In the genomic region with DNA sequence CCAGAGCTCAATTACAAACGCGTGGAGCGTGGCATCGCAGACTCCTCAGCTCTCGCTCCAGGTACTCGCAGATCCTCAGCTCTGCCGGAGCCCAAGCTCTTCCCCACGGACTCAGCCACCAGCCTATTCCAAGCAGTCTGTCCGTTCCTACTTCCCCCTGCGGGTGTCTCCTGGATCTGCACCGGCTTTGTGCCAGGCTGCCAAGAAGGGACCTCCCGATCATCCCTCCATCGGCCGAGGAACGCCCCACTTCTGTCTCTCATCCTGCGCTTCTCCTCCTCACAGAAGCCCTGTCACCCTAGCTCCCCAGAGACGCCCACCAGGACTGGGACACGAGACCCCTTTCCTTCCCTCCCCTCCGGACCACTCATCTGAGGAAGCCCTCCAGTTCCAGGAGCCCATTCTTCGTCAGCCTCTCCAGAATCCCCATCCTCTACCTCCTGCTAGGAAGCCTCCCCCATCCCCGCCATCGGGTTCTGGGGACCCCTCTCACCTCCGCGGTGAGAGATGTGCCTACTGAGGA, we compare ENCODE assay signal across 8 mouse cellular contexts. TPM values are rescaled to one million over a fixed set of nuclear protein-coding genes. Genes with fewer than 3 reads are reported as not detected.
DNase-seq lines count a peak whose midpoint lies in the region; ATAC-seq and TF ChIP-seq lines count a peak whose summit lies in the region.

No protein-coding gene starts in this region.

- H3K4me2 ChIP-seq in forebrain, embryonic 11.5 days (ENCODE audit: low read depth, low read length, severe bottlenecking): peak overlapping the region; percentile 91
- H3K4me2 ChIP-seq in heart, embryonic 16.5 days (ENCODE audit: low read depth, low read length): peak overlapping the region; percentile 99
- peak overlapping the region; percentile 98 for H3K4me2 ChIP-seq in liver, embryonic 14.5 days (ENCODE audit: low read depth)
- H3K4me2 ChIP-seq in stomach, embryonic 15.5 days: peak overlapping the region; percentile 97

- peak; percentile 16; the same call in 1 of the 2 replicates for TF ChIP-seq CTCF in E14TG2a.4 (conservative IDR thresholded peaks at IDR 0.05; ENCODE audit: low read length)
- TF ChIP-seq CTCF in liver, embryonic 14.5 days (IDR thresholded peaks at IDR 0.05; ENCODE audit: low read depth): peak; percentile 79

- H3K27ac ChIP-seq in forebrain, embryonic 11.5 days (ENCODE audit: low read depth, low read length): peak overlapping the region; percentile 94
- H3K27ac ChIP-seq in heart, embryonic 16.5 days (ENCODE audit: low read length): peak overlapping the region; percentile 87
- no peak overlapping the region for H3K27ac ChIP-seq in liver, embryonic 14.5 days
- peak overlapping the region; percentile 61 for H3K27ac ChIP-seq in stomach, embryonic 15.5 days

- H3K4me3 ChIP-seq in E14TG2a.4 (replicated peaks; ENCODE audit: low read length): peak overlapping the region; percentile 81
- peak overlapping the region; percentile 71 for H3K4me3 ChIP-seq in forebrain, embryonic 11.5 days (ENCODE audit: low read depth, low read length)
- H3K4me3 ChIP-seq in heart, embryonic 16.5 days (ENCODE audit: low read length): peak overlapping the region; percentile 84
- peak overlapping the region; percentile 72 to 79 for H3K4me3 ChIP-seq in liver, embryonic 14.5 days (ENCODE audit: insufficient read depth in 1 of 2, low read depth in 2 of 2, low read length in 2 of 2)
- peak overlapping the region; percentile 59 for H3K4me3 ChIP-seq in stomach, embryonic 15.5 days (replicated peaks)

- peak overlapping the region; percentile 84 for H3K9ac ChIP-seq in forebrain, embryonic 11.5 days (ENCODE audit: low read length)
- H3K9ac ChIP-seq in heart, embryonic 16.5 days (ENCODE audit: low read length): peak overlapping the region; percentile 93
- H3K9ac ChIP-seq in liver, embryonic 14.5 days (replicated peaks): peak overlapping the region; percentile 71
- peak overlapping the region; percentile 56 for H3K9ac ChIP-seq in stomach, embryonic 15.5 days

- DNase-seq in c-Kit-positive CD71-negative TER-119-negative erythroid progenitor cells, embryonic 14.5 days (ENCODE audit: low read depth): peak; percentile 20
- peak; percentile 86 for DNase-seq in forebrain, embryonic 11.5 days (ENCODE audit: low spot score)
- peak; percentile 65 to 76 for DNase-seq in kidney, postnatal 36 days
- peak; percentile 41 to 66 (median 53) for DNase-seq in liver, embryonic 14.5 days (ENCODE audit: low read depth in 3 of 3, low spot score in 3 of 3)
- DNase-seq in neural tube, embryonic 10.5 days (ENCODE audit: extremely low spot score, low spot score): peak; percentile 70

- WGBS in forebrain, embryonic 11.5 days: under 1% methylated on average over 24 of the region's 24 CpGs
- under 1% methylated on average over 24 of the region's 24 CpGs for WGBS in heart, embryonic 16.5 days
- WGBS in liver, embryonic 14.5 days (ENCODE audit: insufficient replicate concordance): 1% methylated on average over 24 of the region's 24 CpGs
- WGBS in stomach, embryonic 15.5 days: under 1% methylated on average over 24 of the region's 24 CpGs

- H3K36me3 ChIP-seq in E14TG2a.4 (ENCODE audit: insufficient read depth, low read length): peaks cover 18% of the 10 kb centered on the region
- no peaks in the 10 kb centered on the region for H3K36me3 ChIP-seq in forebrain, embryonic 11.5 days (ENCODE audit: control insufficient read depth, insufficient read depth, low read length)
- peaks cover 11% of the 10 kb centered on the region for H3K36me3 ChIP-seq in heart, embryonic 16.5 days (ENCODE audit: control insufficient read depth, insufficient read depth)
- no peaks in the 10 kb centered on the region; the same call in 1 of the 2 replicates for H3K36me3 ChIP-seq in liver, embryonic 14.5 days (replicated peaks; ENCODE audit: control insufficient read depth, insufficient read depth, low read depth)
- H3K36me3 ChIP-seq in stomach, embryonic 15.5 days: peaks cover 12% of the 10 kb centered on the region; the same call in 1 of the 2 replicates

- ATAC-seq in forebrain, embryonic 11.5 days (replicated peaks; ENCODE audit: low FRiP score): peak; percentile 77
- ATAC-seq in heart, embryonic 16.5 days (replicated peaks; ENCODE audit: extremely low read depth, insufficient read depth, low FRiP score): peak; percentile 64
- peak; percentile 58 for ATAC-seq in liver, embryonic 14.5 days (ENCODE audit: insufficient read depth)
- peak; percentile 73 for ATAC-seq in stomach, embryonic 15.5 days (ENCODE audit: insufficient read depth, low FRiP score, low read depth)

- peaks cover 15% of the 10 kb centered on the region for H3K4me1 ChIP-seq in E14TG2a.4 (replicated peaks; ENCODE audit: low read depth, low read length)
- H3K4me1 ChIP-seq in forebrain, embryonic 11.5 days (replicated peaks; ENCODE audit: control insufficient read depth, insufficient read depth, low read length): 0 out of 2 replicates have a peak, but pooled peaks cover 2% of the 10 kb centered on the region
- H3K4me1 ChIP-seq in heart, embryonic 16.5 days (ENCODE audit: control insufficient read depth, insufficient read depth, low read length): peaks cover 5% of the 10 kb centered on the region
- H3K4me1 ChIP-seq in liver, embryonic 14.5 days (replicated peaks; ENCODE audit: control insufficient read depth in 2 of 2, insufficient read depth in 2 of 2, low read length in 1 of 2): peaks cover 3 to 6% of the 10 kb centered on the region in 2 experiments; a peak in 3 of 4 replicates
- peaks cover 8% of the 10 kb centered on the region for H3K4me1 ChIP-seq in stomach, embryonic 15.5 days

- peaks cover 38% of the 10 kb centered on the region for H3K27me3 ChIP-seq in E14TG2a.4 (ENCODE audit: insufficient read depth, low read length)
- no peaks in the 10 kb centered on the region for H3K27me3 ChIP-seq in forebrain, embryonic 11.5 days (ENCODE audit: control insufficient read depth, insufficient read depth, low read length)
- no peaks in the 10 kb centered on the region for H3K27me3 ChIP-seq in heart, embryonic 16.5 days (ENCODE audit: control insufficient read depth, insufficient read depth, low read length)
- no peaks in the 10 kb centered on the region for H3K27me3 ChIP-seq in liver, embryonic 14.5 days (ENCODE audit: control insufficient read depth, insufficient read depth, low read length)
- no peaks in the 10 kb centered on the region for H3K27me3 ChIP-seq in stomach, embryonic 15.5 days (replicated peaks)

- no peak for TF ChIP-seq EP300 in liver, embryonic 14.5 days (IDR thresholded peaks at IDR 0.05; ENCODE audit: low read depth)

- no peaks in the 10 kb centered on the region for H3K9me3 ChIP-seq in E14TG2a.4 (ENCODE audit: low read length)
- no peaks in the 10 kb centered on the region for H3K9me3 ChIP-seq in forebrain, embryonic 11.5 days (ENCODE audit: control insufficient read depth, low read length)
- no peaks in the 10 kb centered on the region for H3K9me3 ChIP-seq in heart, embryonic 16.5 days (replicated peaks; ENCODE audit: control insufficient read depth, low read length)
- no peaks in the 10 kb centered on the region for H3K9me3 ChIP-seq in liver, embryonic 14.5 days (ENCODE audit: control insufficient read depth, low read length)
- no peaks in the 10 kb centered on the region for H3K9me3 ChIP-seq in stomach, embryonic 15.5 days

RNA-seq across cellular contexts. Expression of gene Gdpd1, which starts 0.5 kb away (rescaled TPM):
- 74.6 and 77.7 TPM in 2 replicates for polyA plus RNA-seq in forebrain, embryonic 11.5 days (2014; fragmentation: Nextera tagmentation; extraction: Ambion mirVana)
- 27.5 and 32.1 TPM in 2 replicates for polyA plus RNA-seq in heart, embryonic 16.5 days (2015; fragmentation: Nextera tagmentation; extraction: Ambion mirVana)
- polyA plus RNA-seq in liver, embryonic 14.5 days (2012; rRNA removed): 1.3 and 1.5 TPM in 2 replicates
- polyA plus RNA-seq in liver, embryonic 14.5 days (2014; fragmentation: Nextera tagmentation; extraction: Ambion mirVana): 5.0 and 6.0 TPM in 2 replicates
- 24.5 and 26.7 TPM in 2 replicates for polyA plus RNA-seq in stomach, embryonic 15.5 days (2015; fragmentation: Nextera tagmentation; extraction: Ambion mirVana)

RNA-seq across cellular contexts. Expression of gene Smg8, which starts 13.2 kb away (rescaled TPM):
- polyA plus RNA-seq in forebrain, embryonic 11.5 days (2014; fragmentation: Nextera tagmentation; extraction: Ambion mirVana): 28.3 and 28.9 TPM in 2 replicates
- 12.7 and 13.9 TPM in 2 replicates for polyA plus RNA-seq in heart, embryonic 16.5 days (2015; fragmentation: Nextera tagmentation; extraction: Ambion mirVana)
- 5.7 and 6.2 TPM in 2 replicates for polyA plus RNA-seq in liver, embryonic 14.5 days (2012; rRNA removed)
- polyA plus RNA-seq in liver, embryonic 14.5 days (2014; fragmentation: Nextera tagmentation; extraction: Ambion mirVana): 7.3 and 8.7 TPM in 2 replicates
- 17.2 TPM in 2 replicates for polyA plus RNA-seq in stomach, embryonic 15.5 days (2015; fragmentation: Nextera tagmentation; extraction: Ambion mirVana)

RNA-seq across cellular contexts. Expression of gene Prr11, which starts 35.1 kb away (rescaled TPM):
- 23.1 and 23.8 TPM in 2 replicates for polyA plus RNA-seq in forebrain, embryonic 11.5 days (2014; fragmentation: Nextera tagmentation; extraction: Ambion mirVana)
- 5.5 and 6.2 TPM in 2 replicates for polyA plus RNA-seq in heart, embryonic 16.5 days (2015; fragmentation: Nextera tagmentation; extraction: Ambion mirVana)
- 6.8 and 9.7 TPM in 2 replicates for polyA plus RNA-seq in liver, embryonic 14.5 days (2012; rRNA removed)
- 7.4 and 8.4 TPM in 2 replicates for polyA plus RNA-seq in liver, embryonic 14.5 days (2014; fragmentation: Nextera tagmentation; extraction: Ambion mirVana)
- polyA plus RNA-seq in stomach, embryonic 15.5 days (2015; fragmentation: Nextera tagmentation; extraction: Ambion mirVana): 6.6 and 8.1 TPM in 2 replicates

RNA-seq across cellular contexts. Expression of gene Ska2, which starts 35.6 kb away (rescaled TPM):
- 122 and 142 TPM in 2 replicates for polyA plus RNA-seq in forebrain, embryonic 11.5 days (2014; fragmentation: Nextera tagmentation; extraction: Ambion mirVana)
- polyA plus RNA-seq in heart, embryonic 16.5 days (2015; fragmentation: Nextera tagmentation; extraction: Ambion mirVana): 48.0 and 55.9 TPM in 2 replicates
- polyA plus RNA-seq in liver, embryonic 14.5 days (2012; rRNA removed): 12.9 and 18.5 TPM in 2 replicates
- 23.8 and 24.2 TPM in 2 replicates for polyA plus RNA-seq in liver, embryonic 14.5 days (2014; fragmentation: Nextera tagmentation; extraction: Ambion mirVana)
- polyA plus RNA-seq in stomach, embryonic 15.5 days (2015; fragmentation: Nextera tagmentation; extraction: Ambion mirVana): 47.7 and 49.4 TPM in 2 replicates

RNA-seq across cellular contexts. Expression of gene Trim37, which starts 53.5 kb away (rescaled TPM):
- 97.3 and 106 TPM in 2 replicates for polyA plus RNA-seq in forebrain, embryonic 11.5 days (2014; fragmentation: Nextera tagmentation; extraction: Ambion mirVana)
- polyA plus RNA-seq in heart, embryonic 16.5 days (2015; fragmentation: Nextera tagmentation; extraction: Ambion mirVana): 17.8 and 21.3 TPM in 2 replicates
- polyA plus RNA-seq in liver, embryonic 14.5 days (2012; rRNA removed): 5.9 and 7.9 TPM in 2 replicates
- 21.1 and 22.9 TPM in 2 replicates for polyA plus RNA-seq in liver, embryonic 14.5 days (2014; fragmentation: Nextera tagmentation; extraction: Ambion mirVana)
- polyA plus RNA-seq in stomach, embryonic 15.5 days (2015; fragmentation: Nextera tagmentation; extraction: Ambion mirVana): 29.3 and 30.6 TPM in 2 replicates

Comparison
In these comparisons a context has a peak if more than half of its experiments do, and no peak if none do; other contexts are left out.
1. DNase-seq: peak in every context shown above with its lines; median percentile 86 in forebrain, embryonic 11.5 days; 70 in kidney, postnatal 36 days; 70 in neural tube, embryonic 10.5 days; 53 in liver, embryonic 14.5 days; 20 in c-Kit-positive CD71-negative TER-119-negative erythroid progenitor cells, embryonic 14.5 days.